Mouse (Mus musculus): Measurements from ENCODE around the gene Barx2.
"Not testable (repeated sequence)": the region's sequence is repeated elsewhere in the genome, so short reads cannot be mapped to it uniquely, and the experiment has no call there.

The Barx2 gene

GRCm38 (mm10) chr9:31912921-31913738 is at the start of gene Barx2:
Gene Barx2 (minus strand): TSS chr9:31913462.
- DNase-seq (ENCODE audit: low spot score): peak; percentile 81

DNA sequence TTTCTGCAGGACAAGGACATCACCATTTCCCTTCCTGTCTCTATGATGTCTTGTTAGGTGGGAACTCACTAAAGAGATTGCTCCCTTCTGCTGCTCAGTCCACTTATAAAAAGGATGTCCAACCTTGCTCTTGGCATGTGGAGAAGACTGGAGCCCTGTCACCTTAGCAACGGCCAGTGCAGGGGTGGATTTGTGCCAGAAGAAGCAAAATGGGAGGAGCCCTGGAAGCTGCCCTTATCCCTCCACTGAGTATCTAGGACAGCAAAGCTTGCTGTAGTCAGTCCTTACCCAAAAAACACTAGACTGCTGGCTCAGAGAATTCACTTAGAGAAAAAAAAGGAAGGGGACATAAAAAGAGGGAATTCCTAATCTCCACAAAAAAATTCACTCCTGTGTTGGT is 49.0 kb upstream of the Barx2 start:
- DNase-seq (ENCODE audit: low spot score): no peak

GRCm38 (mm10) chr9:31960488-31960887 is 47.2 kb upstream of the Barx2 start:
- DNase-seq (ENCODE audit: low spot score): no peak

- DNase-seq (ENCODE audit: low spot score): no peak
Measured at GRCm38 (mm10) chr9:31958120-31958519, 44.9 kb upstream of the Barx2 start.

GRCm38 (mm10) chr9:31950506-31950905 is 37.2 kb upstream of the Barx2 start:
- no peak for DNase-seq (ENCODE audit: low spot score)

DNA sequence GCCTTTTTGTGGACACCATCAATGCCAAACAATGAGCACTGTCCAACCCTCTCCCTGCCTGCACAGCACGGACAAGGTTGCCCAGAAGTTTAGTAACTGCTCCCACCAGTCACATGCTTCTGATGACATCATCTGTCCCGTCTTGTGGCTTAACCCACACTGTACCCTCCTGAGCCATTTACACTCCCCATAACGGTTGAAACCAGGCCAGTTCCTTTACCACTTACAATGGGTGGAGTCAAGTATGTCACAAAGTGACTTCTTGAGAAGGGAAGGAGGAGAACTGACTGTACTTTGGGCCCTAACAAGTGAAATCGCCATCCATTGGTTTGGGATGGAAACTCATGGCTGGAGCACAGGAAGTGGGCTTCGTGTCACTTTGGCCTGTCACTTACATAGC is 35.8 kb upstream of the Barx2 start:
- DNase-seq (ENCODE audit: low spot score): no peak

- DNase-seq (ENCODE audit: low spot score): no peak
Measured at GRCm38 (mm10) chr9:31947051-31947450, 33.8 kb upstream of the Barx2 start.

DNA sequence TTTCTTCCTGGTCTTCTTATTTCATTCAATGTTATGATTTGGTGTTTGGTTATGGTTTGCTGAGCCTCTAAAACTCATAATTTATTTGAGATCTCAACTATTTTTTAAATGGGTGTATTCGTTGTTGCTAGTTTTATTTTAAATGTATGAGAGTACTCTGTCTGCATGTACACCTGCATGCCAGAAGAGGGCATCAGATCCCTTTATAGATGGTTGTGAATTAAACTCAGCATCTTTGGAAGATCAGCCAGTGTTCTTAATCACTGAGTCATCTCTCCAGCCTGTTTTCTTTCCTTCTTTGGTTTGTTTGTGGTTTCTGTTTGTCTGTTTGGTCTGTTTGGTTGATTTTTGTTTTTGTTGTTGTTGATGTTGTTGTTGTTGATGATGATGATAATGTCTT is 29.1 kb upstream of the Barx2 start:
- no peak for DNase-seq (ENCODE audit: low spot score)

GRCm38 (mm10) chr9:31936486-31936885 is 23.2 kb upstream of the Barx2 start:
- DNase-seq (ENCODE audit: low spot score): not testable (repeated sequence)

GRCm38 (mm10) chr9:31931691-31932090 is 18.4 kb upstream of the Barx2 start:
- DNase-seq (ENCODE audit: low spot score): no peak

GRCm38 (mm10) chr9:31931255-31931654 is 18.0 kb upstream of the Barx2 start:
- no peak for DNase-seq (ENCODE audit: low spot score)

DNA sequence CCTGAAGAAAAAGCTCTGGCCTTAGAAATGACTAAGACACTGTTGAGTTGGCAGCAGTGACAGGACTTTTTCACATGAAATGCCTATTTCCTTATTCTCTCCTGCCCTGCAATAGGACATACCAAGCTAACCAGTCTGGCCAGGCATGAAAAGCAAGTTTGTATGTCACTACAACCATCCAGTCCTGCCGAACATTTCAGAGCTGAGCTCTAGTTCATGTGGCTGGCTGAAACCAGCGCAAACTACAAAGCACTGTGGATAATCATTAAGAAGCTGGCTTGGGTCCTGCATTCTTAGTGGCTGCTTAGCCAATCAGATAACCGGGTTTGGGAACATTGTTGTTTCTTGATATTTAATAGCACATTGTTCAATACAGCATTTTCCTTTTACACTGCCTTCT is 13.5 kb upstream of the Barx2 start:
- DNase-seq (ENCODE audit: low spot score): peak; percentile 71

GRCm38 (mm10) chr9:31925830-31926624 is 12.8 kb upstream of the Barx2 start:
- peak; percentile 87 for DNase-seq (ENCODE audit: low spot score)

GRCm38 (mm10) chr9:31923529-31923928 is 10.3 kb upstream of the Barx2 start:
- DNase-seq (ENCODE audit: low spot score): no peak

DNA sequence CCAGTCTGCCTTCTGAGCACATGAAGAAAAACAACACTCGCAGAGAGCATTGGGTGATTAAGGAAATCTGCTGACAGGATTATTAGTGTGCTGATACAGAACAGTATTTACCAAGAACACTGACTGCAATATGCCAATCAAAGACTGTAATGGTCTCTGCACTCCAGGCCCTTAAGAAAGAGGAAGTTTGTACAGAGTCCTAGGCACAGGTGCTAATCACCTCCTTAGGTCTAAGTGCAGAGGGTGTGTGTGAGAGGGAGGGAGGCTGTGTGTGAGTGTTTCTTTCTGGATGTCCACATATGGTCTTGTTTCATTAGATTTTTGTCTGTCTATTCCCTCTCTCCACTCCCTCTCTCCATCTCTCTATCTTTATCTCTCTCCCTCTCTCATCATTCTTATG is 6.5 kb upstream of the Barx2 start:
- no peak for DNase-seq (ENCODE audit: low spot score)

- DNase-seq (ENCODE audit: low spot score): no peak
Measured at GRCm38 (mm10) chr9:31916421-31916820, 3.2 kb upstream of the Barx2 start.

GRCm38 (mm10) chr9:31914871-31915270 is 1.6 kb upstream of the Barx2 start:
- peak; percentile 11 for DNase-seq (ENCODE audit: low spot score)

DNA sequence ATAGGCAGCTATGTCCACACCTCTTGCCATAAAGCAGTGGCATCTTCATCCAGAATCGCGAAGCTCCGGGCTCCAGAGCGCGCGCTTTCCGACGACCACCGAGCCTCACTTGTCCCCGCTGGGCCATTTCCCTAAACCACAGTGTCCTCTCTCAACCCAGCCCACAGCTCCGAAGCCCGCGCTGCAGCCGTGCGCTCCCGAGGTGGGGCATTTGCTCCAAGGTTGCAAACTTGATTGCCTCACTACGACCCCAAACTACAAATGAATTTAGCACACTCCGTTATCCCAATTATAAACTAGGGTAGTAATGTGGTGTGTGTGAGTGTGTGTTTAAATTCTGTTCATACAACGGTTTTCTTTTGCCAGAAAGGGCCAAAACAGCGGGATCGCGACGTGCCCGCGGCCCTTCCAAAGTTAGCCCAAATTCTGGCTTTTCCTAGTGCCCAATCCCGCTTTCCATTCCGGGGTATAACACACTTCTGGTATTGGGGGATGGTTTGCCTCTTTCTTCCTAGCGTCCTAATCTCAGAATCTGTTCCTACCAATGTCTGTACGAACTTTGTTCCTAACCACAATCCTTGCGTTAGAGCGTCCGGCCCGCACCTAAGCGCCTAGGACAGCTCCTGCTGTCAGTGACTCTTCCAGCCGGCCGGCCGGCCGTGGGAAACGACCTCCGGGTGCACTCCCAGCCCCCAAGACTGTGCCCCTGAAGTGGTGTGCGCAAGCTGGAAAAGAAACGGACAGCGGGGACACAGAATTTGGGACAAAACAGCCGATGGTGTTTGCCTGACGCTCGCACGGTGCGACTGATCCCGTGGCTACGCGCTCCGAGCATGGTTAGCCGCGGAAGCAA is 703 bp upstream of the Barx2 start:
- peak; percentile 13 for DNase-seq (ENCODE audit: low spot score)

- DNase-seq (ENCODE audit: low spot score): peak; percentile 10
Measured at GRCm38 (mm10) chr9:31912553-31912920, 725 bp downstream of the Barx2 start.

- DNase-seq (ENCODE audit: low spot score): no peak
Measured at GRCm38 (mm10) chr9:31910221-31910620, 3.0 kb downstream of the Barx2 start.

DNA sequence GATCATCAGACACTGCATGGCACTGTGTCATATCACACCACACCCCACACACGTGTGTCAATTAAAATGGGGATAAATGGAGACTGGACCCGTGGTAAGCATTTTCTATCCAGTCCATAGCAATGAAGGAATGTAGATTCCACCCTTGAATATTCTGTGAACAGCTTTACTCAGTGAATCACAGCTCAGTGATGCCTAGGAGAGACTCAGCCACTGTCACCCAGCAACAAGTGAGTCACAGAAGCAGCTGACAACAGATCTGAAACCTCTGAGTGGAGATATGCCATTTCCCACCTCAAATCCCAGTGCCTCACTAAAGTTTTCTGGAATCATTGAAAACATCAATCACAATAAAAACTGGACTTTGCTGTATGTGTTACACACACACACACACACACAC is 11.5 kb downstream of the Barx2 start:
- no peak for DNase-seq (ENCODE audit: low spot score)

DNA sequence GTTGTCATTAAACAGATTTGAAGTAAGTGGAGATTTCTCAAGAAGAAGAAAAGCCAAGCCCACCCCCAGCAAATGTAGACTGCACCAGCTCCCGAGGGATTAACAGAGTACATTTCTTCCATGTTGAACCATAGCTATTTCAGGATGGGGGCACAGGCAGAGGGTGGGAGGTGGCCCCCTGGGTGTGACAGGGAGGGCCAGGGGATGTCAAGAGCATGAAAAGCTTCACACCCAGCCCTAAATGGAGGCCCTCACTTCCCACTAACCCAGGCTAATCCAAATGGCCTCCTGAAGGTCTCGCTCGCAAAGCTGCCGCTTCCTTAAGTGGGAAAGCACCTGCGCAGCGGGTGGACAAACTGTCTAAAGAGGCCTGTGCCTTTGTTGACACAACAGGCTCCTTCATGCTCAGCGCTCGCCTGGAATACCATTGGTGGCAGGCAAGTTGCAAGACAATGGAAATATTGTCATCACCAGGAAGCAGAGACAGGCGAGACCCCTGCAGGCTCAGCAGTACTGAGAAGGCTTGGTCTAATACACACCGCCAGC is 18.4 kb downstream of the Barx2 start:
- DNase-seq (ENCODE audit: low spot score): peak; percentile 19
